Mouse (Mus musculus) hindbrain, postnatal 0 days (tissue): Measurements from ENCODE around the gene Zfp426. TPM values are rescaled to one million over a fixed set of nuclear protein-coding genes. Genes with fewer than 3 reads are reported as not detected.
A peak's percentile ranks its signal among the peaks of the same experiment; 100 is the strongest.

Experiments used
- ATAC-seq: fragments of 200-750 bp; cut with Nextera tagmentation; 2 replicates; pipeline ENCODE4 v1.8.0; 2017; ENCODE audit warnings: mild to moderate bottlenecking, moderate TSS enrichment, moderate library complexity
- DNase-seq: peaks from one replicate; pipeline ENCODE4 v3.0.0-alpha.2; 2015; ENCODE audit warnings: low spot score
- H3K27ac ChIP-seq: fragments of 300-500 bp; sonication (generic); 2 replicates; pipeline ENCODE4 v1.5.1; 2014; ENCODE audit warnings: mild to moderate bottlenecking
- H3K27me3 ChIP-seq: fragments of 300-500 bp; sonication (generic); 2 replicates; pipeline ENCODE4 v1.6.1; 2014; ENCODE audit warnings: low read length, mixed read lengths; ENCODE audit not compliant: insufficient read depth
- H3K36me3 ChIP-seq: fragments of 300-500 bp; sonication (generic); 2 replicates; pipeline ENCODE4 v1.6.1; 2014; ENCODE audit warnings: low read length, mixed read lengths; ENCODE audit not compliant: insufficient read depth
- H3K4me1 ChIP-seq: fragments of 300-500 bp; sonication (generic); 2 replicates; pipeline ENCODE4 v1.6.1; 2014; ENCODE audit warnings: antibody characterized with exemption, low read length, mixed read lengths; ENCODE audit not compliant: insufficient read depth
- H3K4me2 ChIP-seq: fragments of 300-500 bp; sonication (generic); 2 replicates; pipeline ENCODE4 v1.6.1; 2014; ENCODE audit warnings: low read depth, mild to moderate bottlenecking, low read length, moderate library complexity, mixed read lengths
- H3K4me3 ChIP-seq: fragments of 300-500 bp; sonication (generic); 2 replicates; pipeline ENCODE4 v1.5.1; 2014; ENCODE audit warnings: low read length
- H3K9ac ChIP-seq: fragments of 300-500 bp; sonication (generic); replicated peaks from 2 replicates; pipeline ENCODE4 v1.6.1; 2014; ENCODE audit warnings: mild to moderate bottlenecking, low read length, moderate library complexity, mixed read lengths
- H3K9me3 ChIP-seq: fragments of 300-500 bp; sonication (generic); 2 replicates; pipeline ENCODE4 v1.6.1; 2016; ENCODE audit warnings: low read length, mixed read lengths
- CTCF ChIP-seq: IDR thresholded peaks from 2 replicates; pipeline ENCODE4 v1.5.1; 2016; ENCODE audit warnings: antibody characterized with exemption, control low read depth, low read depth
- WGBS: fragments of 180-500 bp; shearing (Covaris S2); extraction: QIAGEN DNeasy Blood & Tissue Kit; methylation state at CpG from one replicate; pipeline ENCODE4 v1.1.7; 2014; 5-methylcytosine and 5-hydroxymethylcytosine counted together
- polyA plus RNA-seq: library from polyadenylated mRNA; unstranded; fragments of >200 nt; fragmentation: Nextera tagmentation; extraction: Ambion mirVana; gene quantifications from 2 replicates; pipeline ENCODE4 v1.2.1, GENCODE M21; 2015
- total RNA-seq: library from RNA; depleted of rRNA; stranded (reverse); fragments of >200 nt; gene quantifications from 2 replicates; pipeline ENCODE4 v1.2.3, GENCODE M21; 2014

The Zfp426 gene
- total and polyA plus RNA-seq, 2 experiments from 2014 or later: 22.1 to 48.3 TPM

- no peak for DNase-seq
- H3K27ac ChIP-seq: no peak overlapping the region
- no peak overlapping the region for H3K9ac ChIP-seq
- H3K4me1 ChIP-seq: no peaks in the 10 kb centered on the region
- no peak for ATAC-seq
- WGBS: 89% methylated on average over 5 of the region's 5 CpGs
- no peak overlapping the region for H3K4me2 ChIP-seq
- H3K36me3 ChIP-seq: peaks cover 59% of the 10 kb centered on the region
- H3K4me3 ChIP-seq: no peak overlapping the region
- TF ChIP-seq CTCF: no peak
- no peaks in the 10 kb centered on the region for H3K9me3 ChIP-seq
- no peaks in the 10 kb centered on the region for H3K27me3 ChIP-seq
These were observed 12.3 kb upstream of the Zfp426 start for GRCm38 (mm10) chr9:20504801-20505200.

DNA sequence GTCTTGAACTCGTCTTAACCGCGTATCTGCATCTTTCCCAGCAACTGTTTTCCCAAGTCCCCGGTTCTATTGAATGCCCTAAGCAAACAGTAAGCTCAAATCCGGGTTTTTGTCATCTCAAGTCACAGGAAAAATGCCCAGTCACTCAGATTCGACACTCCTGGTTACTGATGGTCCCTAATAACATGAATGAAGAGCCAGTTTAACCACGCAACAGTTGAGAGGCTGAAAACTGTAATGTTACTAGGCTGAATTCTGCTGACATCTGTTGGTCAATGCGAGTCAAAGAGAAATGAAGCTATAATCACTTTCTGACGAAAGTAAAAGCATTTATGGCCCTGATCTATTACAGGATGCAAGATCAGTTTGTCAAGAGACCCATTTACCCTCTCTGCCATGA is 735 bp upstream of the Zfp426 start:
- Histone ChIP-seq H3K4me1 (0 out of 2 replicates have a peak, but pooled peaks cover 8% of the 10 kb centered on the region), H3K36me3 (peaks cover 7% of the 10 kb centered on the region), H3K27me3 (no peaks in the 10 kb centered on the region), H3K9ac (peak overlapping the region; percentile 90), H3K27ac (peak overlapping the region; percentile 99), H3K4me2 (peak overlapping the region; percentile 73), H3K9me3 (no peaks in the 10 kb centered on the region), H3K4me3 (peak overlapping the region; percentile 95)
- WGBS: 4% methylated on average over 9 of the region's 9 CpGs
- TF ChIP-seq CTCF: peak; percentile 32
- peak; percentile 46 for DNase-seq
- peak; percentile 9; the same call in 1 of the 2 replicates for ATAC-seq

DNA sequence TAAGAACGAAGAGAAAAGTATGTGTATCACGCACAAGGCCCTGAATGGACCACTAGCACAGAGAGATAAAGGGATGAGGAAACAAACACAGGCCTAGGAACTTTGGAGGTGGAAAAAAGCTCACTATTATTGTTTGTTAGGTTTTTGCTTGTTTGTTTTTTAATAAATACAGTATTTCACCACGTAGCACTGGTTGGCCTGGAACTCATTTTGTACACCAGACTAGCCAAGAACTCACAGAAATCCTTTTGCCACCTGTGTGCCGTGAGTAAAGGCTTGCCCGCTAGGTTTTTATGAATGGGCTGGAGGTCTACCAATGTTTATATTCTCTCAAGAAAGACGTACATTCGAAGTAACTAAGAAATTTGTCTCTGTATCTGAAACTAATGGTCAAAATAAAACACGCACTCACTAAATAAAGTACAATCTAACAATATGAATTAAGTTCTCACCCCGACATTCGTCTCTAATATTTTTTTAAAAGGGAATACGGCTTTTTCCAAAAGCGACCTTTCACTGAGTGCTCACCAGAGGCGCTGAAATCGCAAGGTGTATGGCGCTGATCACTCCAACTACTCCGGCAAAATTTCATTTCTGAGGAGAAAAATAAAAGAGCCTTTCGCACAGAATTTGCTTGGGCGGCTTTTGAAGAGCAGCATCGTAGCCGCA is 554 bp downstream of the Zfp426 start:
- no peak for ATAC-seq
- TF ChIP-seq CTCF: no peak
- Histone ChIP-seq H3K27me3 (no peaks in the 10 kb centered on the region), H3K4me3 (peak overlapping the region; percentile 95), H3K4me2 (peak overlapping the region; percentile 73), H3K27ac (peak overlapping the region; percentile 99), H3K9me3 (no peaks in the 10 kb centered on the region), H3K9ac (peak overlapping the region; percentile 90), H3K4me1 (0 out of 2 replicates have a peak, but pooled peaks cover 8% of the 10 kb centered on the region), H3K36me3 (no peaks in the 10 kb centered on the region; the same call in 1 of the 2 replicates)
- peak; percentile 5 for DNase-seq
- WGBS: 12% methylated on average over 20 of the region's 20 CpGs

DNA sequence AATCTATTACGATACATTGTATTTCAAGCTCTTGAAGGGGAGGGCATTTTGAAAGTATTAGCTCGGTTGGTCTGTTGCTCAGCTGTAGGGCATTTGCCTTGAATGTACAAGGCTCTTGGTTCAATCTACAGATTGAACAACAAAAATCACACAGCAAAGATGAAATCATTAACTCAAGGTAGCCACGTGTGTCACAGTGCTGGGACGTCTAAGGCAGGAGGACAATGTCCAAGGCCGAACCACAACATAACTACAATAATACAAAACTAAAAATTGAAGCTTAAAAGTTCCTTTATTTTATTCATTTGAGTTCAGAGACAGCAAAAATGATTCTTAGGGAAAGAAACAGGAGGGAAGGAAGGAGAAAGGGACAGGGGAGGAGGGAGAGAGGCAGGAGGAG is 3.0 kb downstream of the Zfp426 start:
- H3K4me1 ChIP-seq: 0 out of 2 replicates have a peak, but pooled peaks cover 8% of the 10 kb centered on the region
- WGBS: 87% methylated on average over 5 of the region's 5 CpGs
- no peak overlapping the region for H3K4me2 ChIP-seq
- TF ChIP-seq CTCF: no peak
- peaks cover 9% of the 10 kb centered on the region; the same call in 1 of the 2 replicates for H3K36me3 ChIP-seq
- ATAC-seq: no peak
- H3K4me3 ChIP-seq: no peak overlapping the region
- no peak for DNase-seq
- no peaks in the 10 kb centered on the region for H3K9me3 ChIP-seq
- no peak overlapping the region for H3K9ac ChIP-seq
- H3K27ac ChIP-seq: no peak overlapping the region
- H3K27me3 ChIP-seq: no peaks in the 10 kb centered on the region

DNA sequence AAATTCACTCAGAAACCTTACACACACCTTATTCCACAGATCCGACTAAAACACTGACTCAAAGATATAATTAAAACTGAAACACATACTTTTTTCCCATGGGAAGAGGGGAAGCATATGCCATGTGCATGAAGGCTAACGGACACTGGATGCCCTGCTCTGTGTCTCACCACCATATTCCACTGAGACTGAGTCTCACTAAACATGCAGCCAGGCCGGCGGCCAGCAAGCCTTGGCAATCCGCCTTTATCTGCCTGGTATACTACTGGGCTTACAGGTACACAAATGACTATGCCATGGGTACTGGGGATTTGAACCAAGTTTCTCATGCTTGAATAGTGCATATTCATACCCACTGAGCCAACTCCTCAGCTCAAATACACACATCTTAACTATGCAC is 13.2 kb downstream of the Zfp426 start:
- TF ChIP-seq CTCF: no peak
- Histone ChIP-seq H3K9me3 (no peaks in the 10 kb centered on the region), H3K4me1 (no peaks in the 10 kb centered on the region), H3K9ac (no peak overlapping the region), H3K4me3 (no peak overlapping the region), H3K27me3 (no peaks in the 10 kb centered on the region), H3K4me2 (no peak overlapping the region), H3K27ac (no peak overlapping the region), H3K36me3 (peaks cover 20% of the 10 kb centered on the region)
- 69% methylated on average over 5 of the region's 5 CpGs for WGBS
- ATAC-seq (0 out of 2 replicates have a peak, but pooled peaks have one; percentile 21), DNase-seq (no peak)

- peaks cover 35% of the 10 kb centered on the region for H3K36me3 ChIP-seq
- H3K4me2 ChIP-seq: no peak overlapping the region
- no peaks in the 10 kb centered on the region for H3K4me1 ChIP-seq
- H3K9ac ChIP-seq: no peak overlapping the region
- no peaks in the 10 kb centered on the region for H3K27me3 ChIP-seq
- 100% methylated on average over 1 of the region's 1 CpGs for WGBS
- TF ChIP-seq CTCF: no peak
- no peak overlapping the region for H3K4me3 ChIP-seq
- no peaks in the 10 kb centered on the region for H3K9me3 ChIP-seq
- no peak for DNase-seq
- no peak for ATAC-seq
- H3K27ac ChIP-seq: no peak overlapping the region
These were observed 15.9 kb downstream of the Zfp426 start for GRCm38 (mm10) chr9:20476632-20477031.
